Mouse (Mus musculus) CH12.LX (cell line): ENCODE data around the gene Macrod1.
A peak's percentile ranks its signal among the peaks of the same experiment; 100 is the strongest.

Source experiments
- PAX5 ChIP-seq: IDR thresholded peaks from 2 replicates; pipeline ENCODE4 v1.6.1; 2012; ENCODE audit warnings: low read length, inconsistent platforms, mixed read lengths
- POLR2AphosphoS2 ChIP-seq: IDR thresholded peaks from 2 replicates; pipeline ENCODE4 v1.6.1; 2011; ENCODE audit warnings: low read depth, low read length, improper control_type of control experiment

DNA sequence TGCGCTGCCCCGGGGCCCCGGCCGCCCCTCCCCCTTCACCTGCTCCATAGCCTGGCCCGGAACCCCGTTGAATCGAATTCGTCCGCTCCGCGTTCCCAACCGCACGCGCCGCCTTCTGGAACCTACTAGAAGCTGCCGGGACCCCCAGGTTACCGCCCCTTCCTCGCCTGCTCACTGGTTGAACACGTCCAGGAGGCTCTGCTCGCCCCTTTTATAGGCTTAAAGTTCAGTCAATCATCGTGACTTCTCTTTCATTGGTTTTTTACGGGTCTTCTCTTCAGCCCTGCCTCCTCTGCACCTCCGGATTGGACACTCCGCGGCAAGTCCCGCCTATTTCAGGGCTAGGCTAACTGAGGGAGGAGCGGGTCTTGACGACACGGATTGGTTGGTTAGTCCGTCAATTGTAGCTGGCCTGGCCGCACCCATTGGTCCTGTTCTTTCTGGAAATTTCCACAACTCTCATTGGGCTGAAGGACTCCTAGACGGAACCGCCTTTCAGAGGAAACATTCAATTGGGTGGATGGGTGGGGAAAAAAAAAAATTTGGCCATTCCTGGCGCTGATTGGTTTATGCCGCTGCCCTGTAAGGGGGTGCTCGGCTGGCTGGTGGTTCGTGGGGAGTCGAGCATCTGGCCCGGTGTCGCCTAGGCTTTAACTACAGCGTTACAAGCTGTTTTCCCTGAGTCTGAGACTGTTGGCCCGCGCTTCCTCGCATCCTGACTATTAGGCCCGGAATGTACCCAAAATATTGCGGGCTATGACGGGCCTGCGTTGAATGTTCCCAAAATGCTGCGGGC lies 16.6 kb upstream of the Macrod1 start, which contains the start of gene Stip1:
- TF ChIP-seq PAX5: no peak
- TF ChIP-seq POLR2AphosphoS2: peak; percentile 90
